Mouse (Mus musculus) forebrain, embryonic 15.5 days (tissue): ENCODE results near the gene Clybl. TPM values are rescaled to one million over a fixed set of nuclear protein-coding genes. Genes with fewer than 3 reads are reported as not detected.
A peak's percentile ranks its signal among the peaks of the same experiment; 100 is the strongest.

Experiments
- ATAC-seq: fragments of 200-750 bp; cut with Nextera tagmentation; replicated peaks from 2 replicates; pipeline ENCODE4 v1.8.0; 2017; ENCODE audit warnings: mild to moderate bottlenecking, moderate TSS enrichment, moderate library complexity
- H3K27ac ChIP-seq: fragments of 300-500 bp; sonication (generic); replicated peaks from 2 replicates; pipeline ENCODE4 v1.5.1; 2015; ENCODE audit warnings: mild to moderate bottlenecking, inconsistent platforms
- H3K27me3 ChIP-seq: fragments of 300-500 bp; sonication (generic); 2 replicates; pipeline ENCODE4 v1.6.1; 2015; ENCODE audit warnings: inconsistent platforms
- H3K36me3 ChIP-seq: fragments of 300-500 bp; sonication (generic); 2 replicates; pipeline ENCODE4 v1.6.1; 2015; ENCODE audit warnings: mild to moderate bottlenecking, inconsistent platforms
- H3K4me1 ChIP-seq: fragments of 300-500 bp; sonication (generic); 2 replicates; pipeline ENCODE4 v1.6.1; 2015; ENCODE audit warnings: inconsistent platforms
- H3K4me2 ChIP-seq: fragments of 300-500 bp; sonication (generic); replicated peaks from 2 replicates; pipeline ENCODE4 v1.6.1; 2015; ENCODE audit warnings: mild to moderate bottlenecking, inconsistent platforms
- H3K4me3 ChIP-seq: fragments of 300-500 bp; sonication (generic); 2 replicates; pipeline ENCODE4 v1.5.1; 2015; ENCODE audit warnings: mild to moderate bottlenecking, inconsistent platforms
- H3K9ac ChIP-seq: fragments of 300-500 bp; sonication (generic); replicated peaks from 2 replicates; pipeline ENCODE4 v1.6.1; 2015; ENCODE audit warnings: mild to moderate bottlenecking, inconsistent platforms
- H3K9me3 ChIP-seq: fragments of 300-500 bp; sonication (generic); 2 replicates; pipeline ENCODE4 v1.6.1; 2016; ENCODE audit warnings: inconsistent platforms
- WGBS: fragments of 180-500 bp; shearing (Covaris S2); methylation state at CpG from one replicate; pipeline ENCODE4 v1.1.7; 2015; ENCODE audit warnings: mixed read lengths; 5-methylcytosine and 5-hydroxymethylcytosine counted together
- polyA plus RNA-seq: library from polyadenylated mRNA; unstranded; fragments of >200 nt; fragmentation: Nextera tagmentation; extraction: Ambion mirVana; gene quantifications from 2 replicates; pipeline ENCODE4 v1.2.1, GENCODE M21; 2015

The Clybl gene
- polyA plus RNA-seq, 1 experiment from 2014 or later: 12.4 TPM

- Histone ChIP-seq H3K36me3 (no peaks in the 10 kb centered on the region), H3K27me3 (peaks cover 50% of the 10 kb centered on the region), H3K4me2 (no peak overlapping the region), H3K9me3 (no peaks in the 10 kb centered on the region), H3K9ac (no peak overlapping the region), H3K4me3 (no peak overlapping the region), H3K4me1 (peaks cover 32% of the 10 kb centered on the region), H3K27ac (no peak overlapping the region)
- 46% methylated on average over 3 of the region's 3 CpGs for WGBS
- ATAC-seq: 0 out of 2 replicates have a peak, but pooled peaks have one; percentile 12
Measured at GRCm38 (mm10) chr14:122403422-122403940, 222.0 kb downstream of the Clybl start.

GRCm38 (mm10) chr14:122404596-122405154, 223.2 kb downstream of the Clybl start:
- Histone ChIP-seq H3K27ac (no peak overlapping the region), H3K27me3 (peaks cover 54% of the 10 kb centered on the region)
- no peak for ATAC-seq

GRCm38 (mm10) chr14:122405236-122405635, 223.7 kb downstream of the Clybl start:
- no peak for ATAC-seq

More at GRCm38 (mm10) chr14:122404596-122405154, 223.2 kb downstream of the Clybl start:
- WGBS: 68% methylated on average over 7 of the region's 7 CpGs
- Histone ChIP-seq H3K4me2 (no peak overlapping the region), H3K9ac (no peak overlapping the region), H3K36me3 (no peaks in the 10 kb centered on the region), H3K9me3 (no peaks in the 10 kb centered on the region), H3K4me1 (peaks cover 32% of the 10 kb centered on the region), H3K4me3 (no peak overlapping the region)

GRCm38 (mm10) chr14:122405897-122406540, 224.5 kb downstream of the Clybl start:
- Histone ChIP-seq H3K4me2 (peak overlapping the region; percentile 57), H3K27me3 (peaks cover 51% of the 10 kb centered on the region), H3K4me3 (peak overlapping the region; percentile 32), H3K9ac (peak overlapping the region; percentile 26), H3K9me3 (no peaks in the 10 kb centered on the region), H3K36me3 (no peaks in the 10 kb centered on the region), H3K27ac (no peak overlapping the region), H3K4me1 (peaks cover 32% of the 10 kb centered on the region)
- no peak for ATAC-seq
- WGBS: 7% methylated on average over 18 of the region's 18 CpGs

More at GRCm38 (mm10) chr14:122405236-122405635, 223.7 kb downstream of the Clybl start:
- no peak overlapping the region for H3K27ac ChIP-seq
- H3K9me3 ChIP-seq: no peaks in the 10 kb centered on the region
- H3K4me3 ChIP-seq: no peak overlapping the region
- H3K4me1 ChIP-seq: peaks cover 32% of the 10 kb centered on the region
- H3K27me3 ChIP-seq: peaks cover 54% of the 10 kb centered on the region
- no peak overlapping the region for H3K4me2 ChIP-seq
- WGBS: 36% methylated on average over 12 of the region's 12 CpGs
- H3K36me3 ChIP-seq: no peaks in the 10 kb centered on the region
- no peak overlapping the region for H3K9ac ChIP-seq

GRCm38 (mm10) chr14:122406541-122407219, 225.2 kb downstream of the Clybl start:
- peak; percentile 88 for ATAC-seq
- WGBS: 1% methylated on average over 58 of the region's 58 CpGs
- peaks cover 47% of the 10 kb centered on the region for H3K27me3 ChIP-seq
- peak overlapping the region; percentile 36; the same call in 1 of the 2 replicates for H3K27ac ChIP-seq
- H3K9ac ChIP-seq: peak overlapping the region; percentile 26
- H3K4me2 ChIP-seq: peak overlapping the region; percentile 57
- peaks cover 32% of the 10 kb centered on the region for H3K4me1 ChIP-seq
- no peaks in the 10 kb centered on the region for H3K9me3 ChIP-seq
- H3K36me3 ChIP-seq: no peaks in the 10 kb centered on the region
- peak overlapping the region; percentile 32 for H3K4me3 ChIP-seq

GRCm38 (mm10) chr14:122412841-122413541, 231.5 kb downstream of the Clybl start:
- H3K9me3 ChIP-seq: no peaks in the 10 kb centered on the region
- H3K36me3 ChIP-seq: no peaks in the 10 kb centered on the region
- no peak for ATAC-seq
- no peak overlapping the region for H3K9ac ChIP-seq
- WGBS: 68% methylated on average over 2 of the region's 2 CpGs
- no peak overlapping the region for H3K27ac ChIP-seq
- no peak overlapping the region for H3K4me2 ChIP-seq
- H3K27me3 ChIP-seq: peaks cover 9% of the 10 kb centered on the region; the same call in 1 of the 2 replicates
- H3K4me3 ChIP-seq: no peak overlapping the region
- peaks cover 7% of the 10 kb centered on the region; the same call in 1 of the 2 replicates for H3K4me1 ChIP-seq

- Histone ChIP-seq H3K4me2 (no peak overlapping the region), H3K9me3 (no peaks in the 10 kb centered on the region), H3K4me3 (no peak overlapping the region), H3K9ac (no peak overlapping the region), H3K4me1 (peaks cover 7% of the 10 kb centered on the region; the same call in 1 of the 2 replicates), H3K36me3 (no peaks in the 10 kb centered on the region), H3K27ac (no peak overlapping the region), H3K27me3 (peaks cover 3% of the 10 kb centered on the region; the same call in 1 of the 2 replicates)
- no peak for ATAC-seq
- 79% methylated on average over 2 of the region's 2 CpGs for WGBS
Measured at GRCm38 (mm10) chr14:122413542-122413928, 232.0 kb downstream of the Clybl start.

- no peak overlapping the region for H3K9ac ChIP-seq
- ATAC-seq: no peak
- H3K27me3 ChIP-seq: no peaks in the 10 kb centered on the region; the same call in 1 of the 2 replicates
- 92% methylated on average over 2 of the region's 2 CpGs for WGBS
- no peaks in the 10 kb centered on the region for H3K9me3 ChIP-seq
- no peak overlapping the region for H3K4me2 ChIP-seq
- no peak overlapping the region for H3K27ac ChIP-seq
- no peaks in the 10 kb centered on the region for H3K36me3 ChIP-seq
- no peak overlapping the region for H3K4me3 ChIP-seq
- H3K4me1 ChIP-seq: peaks cover 7% of the 10 kb centered on the region; the same call in 1 of the 2 replicates
Measured at GRCm38 (mm10) chr14:122414786-122415185, 233.3 kb downstream of the Clybl start.

- H3K27ac ChIP-seq: no peak overlapping the region
- no peak for ATAC-seq
- H3K4me1 ChIP-seq: peaks cover 7% of the 10 kb centered on the region; the same call in 1 of the 2 replicates
Measured at GRCm38 (mm10) chr14:122416166-122416771, 234.8 kb downstream of the Clybl start.

GRCm38 (mm10) chr14:122424441-122424840, 242.9 kb downstream of the Clybl start:
- Histone ChIP-seq H3K9ac (no peak overlapping the region), H3K9me3 (no peaks in the 10 kb centered on the region), H3K4me2 (no peak overlapping the region), H3K4me3 (no peak overlapping the region), H3K4me1 (0 out of 2 replicates have a peak, but pooled peaks cover 4% of the 10 kb centered on the region), H3K36me3 (no peaks in the 10 kb centered on the region), H3K27me3 (no peaks in the 10 kb centered on the region), H3K27ac (no peak overlapping the region)
- no peak for ATAC-seq
- 33% methylated on average over 3 of the region's 3 CpGs for WGBS

More at GRCm38 (mm10) chr14:122416166-122416771, 234.8 kb downstream of the Clybl start:
- no peaks in the 10 kb centered on the region for H3K36me3 ChIP-seq
- H3K27me3 ChIP-seq: no peaks in the 10 kb centered on the region
- H3K4me2 ChIP-seq: no peak overlapping the region
- no peaks in the 10 kb centered on the region for H3K9me3 ChIP-seq
- H3K9ac ChIP-seq: no peak overlapping the region
- H3K4me3 ChIP-seq: no peak overlapping the region
- 4% methylated on average over 4 of the region's 4 CpGs for WGBS

- 52% methylated on average over 10 of the region's 10 CpGs for WGBS
- H3K36me3 ChIP-seq: no peaks in the 10 kb centered on the region
- H3K27ac ChIP-seq: no peak overlapping the region
- no peak overlapping the region for H3K4me3 ChIP-seq
- no peak overlapping the region for H3K4me2 ChIP-seq
- H3K4me1 ChIP-seq: 0 out of 2 replicates have a peak, but pooled peaks cover 4% of the 10 kb centered on the region
- no peak overlapping the region for H3K9ac ChIP-seq
- no peak for ATAC-seq
- no peaks in the 10 kb centered on the region for H3K27me3 ChIP-seq
- H3K9me3 ChIP-seq: no peaks in the 10 kb centered on the region
Measured at GRCm38 (mm10) chr14:122426529-122427203, 245.2 kb downstream of the Clybl start.
